Mouse (Mus musculus) C2C12 (cell line): ENCODE measurements at regions not wholly inside any gene's neighbourhood (a gene's known extent, or its start where the extent isn't known, plus 50 kb on each side); places are given as distances from the start of the nearest gene placed in this dataset.

Experiments
- CTCF ChIP-seq: IDR thresholded peaks from one replicate; pipeline ENCODE4 v1.5.1; 2011; ENCODE audit not compliant: control insufficient read depth, insufficient read depth, insufficient read length
- FOSL1 ChIP-seq: IDR thresholded peaks from one replicate; pipeline ENCODE4 v1.8.0; 2011; ENCODE audit warnings: mild to moderate bottlenecking, low read length; ENCODE audit not compliant: poor library complexity, insufficient read depth, severe bottlenecking
- USF1 ChIP-seq: IDR thresholded peaks from one replicate; pipeline ENCODE4 v1.6.1; 2011; ENCODE audit warnings: low read depth, mild to moderate bottlenecking, control low read depth, moderate library complexity

- TF ChIP-seq CTCF = no peak
- no peak for TF ChIP-seq USF1
- no peak for TF ChIP-seq FOSL1
These were observed 82.2 kb upstream of the Anapc15-ps start for GRCm38 (mm10) chr10:95755429-95755828.
